Mouse (Mus musculus): ENCODE measurements around the gene Hist2h2ab. TPM values are rescaled to one million over a fixed set of nuclear protein-coding genes. Genes with fewer than 3 reads are reported as not detected.
A peak's percentile ranks its signal among the peaks of the same experiment; 100 is the strongest.

Hist2h2ab gene
- polyA plus RNA-seq, 1 experiment = 0.66 TPM

DNA sequence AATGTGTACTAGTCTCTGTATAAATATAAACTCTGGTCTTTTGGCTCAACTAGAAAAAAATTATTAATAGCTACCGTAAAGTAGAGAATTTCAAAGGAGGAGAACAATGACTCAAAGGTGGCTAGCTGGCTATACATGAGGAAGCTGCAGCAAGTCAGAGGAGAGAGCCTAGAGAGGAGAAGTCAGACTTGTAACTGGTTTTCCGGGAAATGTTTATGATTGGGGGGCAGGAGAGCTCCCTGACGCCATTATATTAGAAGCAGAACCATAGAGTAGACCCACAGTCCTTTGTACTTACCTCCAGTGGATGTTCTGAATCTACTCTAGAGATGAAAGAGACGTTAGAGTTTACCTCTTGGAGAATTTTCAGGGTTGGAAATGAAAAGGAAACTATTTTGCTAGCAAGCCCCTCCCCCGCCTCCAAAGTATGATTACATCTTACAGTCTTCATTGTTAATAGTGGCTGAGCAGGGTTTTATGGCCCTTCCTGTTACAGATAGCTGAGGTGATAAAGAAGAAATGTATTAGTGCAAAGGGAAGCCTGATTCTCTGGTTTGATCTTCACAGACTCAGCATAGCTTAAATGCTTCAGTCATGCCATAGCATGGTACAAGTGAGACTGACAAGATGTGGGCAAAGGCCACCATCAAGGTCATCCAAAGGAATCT lies 36.4 kb downstream of the Hist2h2ab start:
- H3K27ac ChIP-seq (ENCODE audit: insufficient read depth, low read depth, low read length) = no peak overlapping the region
- no peaks in the 10 kb centered on the region for H3K36me3 ChIP-seq (ENCODE audit: control insufficient read depth, insufficient read depth, low read length)
- DNase-seq = no peak
- no peaks in the 10 kb centered on the region for H3K4me1 ChIP-seq (ENCODE audit: control insufficient read depth, insufficient read depth, low read length)
- 65% methylated on average over 5 of the region's 5 CpGs for WGBS
- TF ChIP-seq POLR2A (IDR thresholded peaks at IDR 0.05; ENCODE audit: low read depth, low read length) = no peak
- TF ChIP-seq CTCF (conservative IDR thresholded peaks at IDR 0.05; ENCODE audit: insufficient read depth, insufficient read length, low read depth, low read length) = no peak
- no peaks in the 10 kb centered on the region for H3K27me3 ChIP-seq (replicated peaks; ENCODE audit: control insufficient read depth, insufficient read depth, low read length)
- H3K4me3 ChIP-seq (ENCODE audit: insufficient read depth, low read depth, low read length) = no peak overlapping the region

DNA sequence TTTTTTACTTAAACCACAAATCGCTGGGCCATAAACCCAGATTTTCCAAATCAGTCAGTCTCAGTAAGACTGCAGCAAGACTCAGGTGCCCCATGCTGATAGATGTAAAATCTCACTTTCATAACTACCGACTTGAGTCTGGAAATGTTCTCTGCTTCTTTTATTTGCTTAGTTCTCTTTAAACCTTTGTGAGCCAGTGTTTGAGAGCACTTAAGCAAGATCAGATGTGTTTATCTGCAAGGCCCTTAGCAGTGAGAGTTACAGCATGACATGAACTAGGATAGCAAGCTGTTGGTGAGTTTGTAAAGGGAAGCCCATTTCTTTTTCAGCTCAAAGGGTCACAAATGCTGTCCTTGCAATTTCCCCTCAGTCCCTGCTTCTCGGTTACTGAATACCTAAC lies 37.5 kb downstream of the Hist2h2ab start:
- Histone ChIP-seq H3K4me3 (ENCODE audit: insufficient read depth, low read depth, low read length) (no peak overlapping the region), H3K36me3 (ENCODE audit: control insufficient read depth, insufficient read depth, low read length) (no peaks in the 10 kb centered on the region), H3K4me1 (ENCODE audit: control insufficient read depth, insufficient read depth, low read length) (peaks cover 4% of the 10 kb centered on the region; the same call in 1 of the 2 replicates), H3K27me3 (replicated peaks; ENCODE audit: control insufficient read depth, insufficient read depth, low read length) (no peaks in the 10 kb centered on the region), H3K27ac (ENCODE audit: insufficient read depth, low read depth, low read length) (no peak overlapping the region)
- 80% methylated on average over 3 of the region's 3 CpGs for WGBS
- TF ChIP-seq POLR2A (IDR thresholded peaks at IDR 0.05; ENCODE audit: low read depth, low read length) (no peak), CTCF (conservative IDR thresholded peaks at IDR 0.05; ENCODE audit: insufficient read depth, insufficient read length, low read depth, low read length) (no peak)
- DNase-seq = no peak

DNA sequence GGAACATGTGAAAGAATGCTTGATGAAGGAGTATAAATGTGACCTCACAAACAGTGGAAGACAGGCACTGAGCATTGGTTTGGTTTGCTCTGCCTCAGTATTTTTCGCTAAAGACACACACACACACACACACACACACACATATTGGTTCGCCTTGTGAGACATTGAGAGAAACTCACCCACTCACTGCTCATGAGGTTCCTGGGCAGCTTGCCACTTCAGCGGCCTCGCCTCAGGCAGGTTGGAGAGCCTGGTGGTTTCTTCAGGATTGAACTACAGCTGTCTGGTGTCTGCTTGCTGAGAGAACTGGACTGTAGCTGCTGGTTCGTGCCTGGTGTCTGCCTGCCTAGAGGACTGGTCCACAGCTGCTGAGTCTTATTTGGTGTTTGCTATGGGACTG lies 40.6 kb downstream of the Hist2h2ab start:
- Histone ChIP-seq H3K27me3 (replicated peaks; ENCODE audit: control insufficient read depth, insufficient read depth, low read length) (no peaks in the 10 kb centered on the region), H3K4me3 (ENCODE audit: insufficient read depth, low read depth, low read length) (no peak overlapping the region), H3K36me3 (ENCODE audit: control insufficient read depth, insufficient read depth, low read length) (no peaks in the 10 kb centered on the region), H3K27ac (ENCODE audit: insufficient read depth, low read depth, low read length) (no peak overlapping the region), H3K4me1 (ENCODE audit: control insufficient read depth, insufficient read depth, low read length) (peaks cover 4% of the 10 kb centered on the region; the same call in 1 of the 2 replicates)
- TF ChIP-seq CTCF (conservative IDR thresholded peaks at IDR 0.05; ENCODE audit: insufficient read depth, insufficient read length, low read depth, low read length) (no peak), POLR2A (IDR thresholded peaks at IDR 0.05; ENCODE audit: low read depth, low read length) (no peak)
- no peak for DNase-seq
- 95% methylated on average over 5 of the region's 5 CpGs for WGBS

DNA sequence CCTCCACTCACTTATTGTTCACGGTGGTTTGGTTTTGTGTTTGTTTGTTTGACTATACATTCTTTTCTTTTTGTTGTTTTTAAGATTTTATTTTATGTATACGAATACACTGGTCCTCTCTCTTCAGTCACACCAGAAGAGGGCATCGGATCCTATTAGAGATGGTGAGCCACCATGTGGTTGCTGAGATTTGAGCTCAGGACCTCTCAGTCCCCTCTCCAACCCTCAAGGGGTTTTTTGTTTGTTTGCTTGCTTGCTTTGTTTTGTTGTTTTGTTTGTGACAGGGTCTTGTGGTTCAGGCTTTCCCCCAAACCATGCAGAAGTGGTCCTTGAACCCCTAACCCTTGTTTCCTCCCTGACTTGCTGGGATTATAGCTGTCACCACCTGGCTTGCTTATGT lies 42.0 kb downstream of the Hist2h2ab start:
- 70% methylated on average over 3 of the region's 3 CpGs for WGBS
- H3K36me3 ChIP-seq (ENCODE audit: control insufficient read depth, insufficient read depth, low read length) = no peaks in the 10 kb centered on the region
- no peak overlapping the region for H3K4me3 ChIP-seq (ENCODE audit: insufficient read depth, low read depth, low read length)
- H3K27me3 ChIP-seq (replicated peaks; ENCODE audit: control insufficient read depth, insufficient read depth, low read length) = no peaks in the 10 kb centered on the region
- TF ChIP-seq POLR2A (IDR thresholded peaks at IDR 0.05; ENCODE audit: low read depth, low read length) = no peak
- no peak for TF ChIP-seq CTCF (conservative IDR thresholded peaks at IDR 0.05; ENCODE audit: insufficient read depth, insufficient read length, low read depth, low read length)
- peaks cover 4% of the 10 kb centered on the region; the same call in 1 of the 2 replicates for H3K4me1 ChIP-seq (ENCODE audit: control insufficient read depth, insufficient read depth, low read length)
- peak overlapping the region; percentile 60; the same call in 1 of the 2 replicates for H3K27ac ChIP-seq (ENCODE audit: insufficient read depth, low read depth, low read length)
- no peak for DNase-seq

DNA sequence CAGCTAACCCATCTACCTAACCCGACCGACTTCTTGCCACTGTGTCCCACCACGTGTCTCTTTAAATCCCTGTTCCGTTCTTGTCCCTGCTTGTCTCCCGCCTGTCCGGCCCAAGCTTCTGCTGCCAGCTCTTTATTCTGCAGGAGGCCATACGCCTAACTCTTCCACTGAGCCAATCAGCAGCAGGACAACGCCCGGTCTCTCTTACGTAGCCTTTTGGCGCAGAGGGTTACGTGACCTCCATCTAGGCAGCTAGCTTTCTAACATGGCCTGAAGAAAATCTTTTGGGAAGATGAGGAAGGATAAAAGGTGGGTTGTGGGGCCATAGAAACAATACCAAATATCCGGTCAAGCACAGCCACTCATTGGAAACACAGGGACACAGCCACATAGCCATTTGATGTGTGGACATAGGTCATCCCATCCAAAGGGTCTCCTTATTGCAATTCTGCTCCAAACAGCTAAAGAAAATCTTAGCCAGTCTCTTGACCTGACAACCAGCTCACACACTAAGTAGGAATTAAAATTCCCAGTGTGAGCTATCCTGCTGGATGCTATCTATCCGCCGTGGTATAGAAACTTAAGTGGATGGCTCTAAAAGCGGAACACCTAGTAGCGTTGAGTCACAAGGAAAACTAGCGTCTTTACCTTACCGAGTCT lies 42.7 kb downstream of the Hist2h2ab start:
- Histone ChIP-seq H3K4me1 (ENCODE audit: control insufficient read depth, insufficient read depth, low read length) (peaks cover 4% of the 10 kb centered on the region; the same call in 1 of the 2 replicates), H3K27ac (ENCODE audit: insufficient read depth, low read depth, low read length) (peak overlapping the region; percentile 60), H3K36me3 (ENCODE audit: control insufficient read depth, insufficient read depth, low read length) (no peaks in the 10 kb centered on the region), H3K4me3 (ENCODE audit: insufficient read depth, low read depth, low read length) (peak overlapping the region; percentile 60), H3K27me3 (replicated peaks; ENCODE audit: control insufficient read depth, insufficient read depth, low read length) (no peaks in the 10 kb centered on the region)
- DNase-seq = peak; percentile 91
- WGBS = 3% methylated on average over 19 of the region's 19 CpGs
- TF ChIP-seq POLR2A (IDR thresholded peaks at IDR 0.05; ENCODE audit: low read depth, low read length) (no peak), CTCF (conservative IDR thresholded peaks at IDR 0.05; ENCODE audit: insufficient read depth, insufficient read length, low read depth, low read length) (no peak)

DNA sequence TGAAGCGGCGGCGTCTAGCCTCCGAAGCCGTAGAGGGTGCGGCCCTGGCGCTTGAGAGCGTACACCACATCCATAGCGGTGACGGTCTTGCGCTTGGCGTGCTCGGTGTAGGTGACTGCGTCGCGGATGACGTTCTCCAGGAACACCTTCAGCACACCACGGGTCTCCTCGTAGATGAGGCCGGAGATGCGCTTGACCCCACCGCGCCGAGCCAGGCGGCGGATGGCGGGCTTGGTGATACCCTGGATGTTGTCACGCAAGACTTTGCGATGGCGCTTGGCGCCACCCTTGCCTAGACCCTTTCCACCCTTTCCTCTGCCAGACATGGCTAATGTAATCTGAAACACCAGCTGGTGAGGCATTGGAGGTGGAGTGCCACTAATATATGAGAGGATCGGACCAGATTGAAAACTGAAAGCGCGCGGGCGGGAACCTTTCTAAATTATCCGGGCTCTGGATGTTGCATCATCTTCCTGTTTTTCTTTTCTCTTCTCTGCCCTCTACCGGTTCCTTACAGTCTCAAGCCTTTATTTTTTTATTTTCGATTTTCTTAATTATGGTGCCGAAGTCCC lies 43.4 kb downstream of the Hist2h2ab start, which contains the start of gene Hist2h4:
Gene Hist2h4, minus strand, starts transcription at position 333 of the 572 bp plus-strand sequence.
- Histone ChIP-seq H3K4me3 (ENCODE audit: insufficient read depth, low read depth, low read length) (peak within 1 kb of the TSS; percentile 60), H3K4me1 (ENCODE audit: control insufficient read depth, insufficient read depth, low read length) (peaks cover 6% of the 10 kb centered on the region; the same call in 1 of the 2 replicates), H3K36me3 (ENCODE audit: control insufficient read depth, insufficient read depth, low read length) (no peaks in the 10 kb centered on the region), H3K27me3 (replicated peaks; ENCODE audit: control insufficient read depth, insufficient read depth, low read length) (no peaks in the 10 kb centered on the region), H3K27ac (ENCODE audit: insufficient read depth, low read depth, low read length) (peak within 1 kb of the TSS; percentile 97)
- TF ChIP-seq POLR2A (IDR thresholded peaks at IDR 0.05; ENCODE audit: low read depth, low read length) = peak; percentile 98
- peak; percentile 23; the same call in 1 of the 2 replicates for TF ChIP-seq CTCF (conservative IDR thresholded peaks at IDR 0.05; ENCODE audit: insufficient read depth, insufficient read length, low read depth, low read length)
- peak; percentile 98 for DNase-seq
- WGBS = under 1% methylated on average over 40 of the region's 40 CpGs
